Mouse (Mus musculus): ENCODE measurements around the gene Bco1.

GRCm38 (mm10) chr8:117121277-117121676 lies 25.6 kb downstream of the Bco1 start:
- TF ChIP-seq CTCF (IDR thresholded peaks at IDR 0.05), result no peak
- TF ChIP-seq EP300 (IDR thresholded peaks at IDR 0.05), result no peak
